Mouse (Mus musculus) intestine, embryonic 14.5 days (tissue): ENCODE data around the gene Pls1. TPM values are rescaled to one million over a fixed set of nuclear protein-coding genes. Genes with fewer than 3 reads are reported as not detected.

Source experiments
- ATAC-seq: fragments of 200-750 bp; cut with Nextera tagmentation; replicated peaks from 2 replicates; pipeline ENCODE4 v1.8.0; 2017; ENCODE audit warnings: low read depth, moderate number of reproducible peaks, moderate TSS enrichment, moderate library complexity; ENCODE audit not compliant: low FRiP score, low TSS enrichment
- DNase-seq: peaks from one replicate; pipeline ENCODE4 v3.0.0-alpha.2; 2018; ENCODE audit warnings: low spot score
- H3K27ac ChIP-seq: fragments of 300-500 bp; sonication (generic); 2 replicates; pipeline ENCODE4 v1.5.1; 2014; ENCODE audit warnings: low read depth, mild to moderate bottlenecking, control low read depth
- H3K27me3 ChIP-seq: fragments of 300-500 bp; sonication (generic); replicated peaks from 2 replicates; pipeline ENCODE4 v1.6.1; 2014; ENCODE audit warnings: low read length, control low read depth; ENCODE audit not compliant: control insufficient read depth, insufficient read depth
- H3K36me3 ChIP-seq: fragments of 300-500 bp; sonication (generic); 2 replicates; pipeline ENCODE4 v1.6.1; 2014; ENCODE audit warnings: low read length, control low read depth; ENCODE audit not compliant: control insufficient read depth, insufficient read depth
- H3K4me1 ChIP-seq: fragments of 300-500 bp; sonication (generic); replicated peaks from 2 replicates; pipeline ENCODE4 v1.6.1; 2014; ENCODE audit warnings: low read length, control low read depth, mixed read lengths; ENCODE audit not compliant: control insufficient read depth, insufficient read depth
- H3K4me2 ChIP-seq: fragments of 300-500 bp; sonication (generic); 2 replicates; pipeline ENCODE4 v1.6.1; 2014; ENCODE audit warnings: low read length
- H3K4me3 ChIP-seq: fragments of 300-500 bp; sonication (generic); 2 replicates; pipeline ENCODE4 v1.5.1; 2014; ENCODE audit warnings: low read depth, low read length, control low read depth, mixed read lengths
- H3K9ac ChIP-seq: fragments of 300-500 bp; sonication (generic); 2 replicates; pipeline ENCODE4 v1.6.1; 2014; ENCODE audit warnings: mild to moderate bottlenecking, low read length
- H3K9me3 ChIP-seq: fragments of 300-500 bp; sonication (generic); 2 replicates; pipeline ENCODE4 v1.6.1; 2016; ENCODE audit warnings: low read length, control low read depth; ENCODE audit not compliant: control insufficient read depth
- WGBS: fragments of 180-500 bp; shearing (Covaris S2); extraction: QIAGEN DNeasy Blood & Tissue Kit; methylation state at CpG from one replicate; pipeline ENCODE4 v1.1.7; 2014; 5-methylcytosine and 5-hydroxymethylcytosine counted together
- polyA plus RNA-seq: library from polyadenylated mRNA; unstranded; fragments of >200 nt; fragmentation: Nextera tagmentation; extraction: Ambion mirVana; gene quantifications from 2 replicates; pipeline ENCODE4 v1.2.1, GENCODE M21; 2014

The Pls1 gene
- 25.7 and 26.1 TPM in 2 replicates for polyA plus RNA-seq

- H3K4me1 ChIP-seq = 0 out of 2 replicates have a peak, but pooled peaks cover 5% of the 10 kb centered on the region
- peak within 1 kb of the TSS; percentile 47; the same call in 1 of the 2 replicates for H3K27ac ChIP-seq
- H3K9me3 ChIP-seq = no peaks in the 10 kb centered on the region
- peak within 1 kb of the TSS; percentile 53 for H3K9ac ChIP-seq
- ATAC-seq (peak; percentile 92), DNase-seq (peak; percentile 99)
- under 1% methylated on average over 41 of the region's 46 CpGs for WGBS
- no peaks in the 10 kb centered on the region for H3K36me3 ChIP-seq
- peak within 1 kb of the TSS; percentile 59 for H3K4me3 ChIP-seq
- H3K27me3 ChIP-seq = peaks cover 12% of the 10 kb centered on the region
- peak within 1 kb of the TSS; percentile 95 for H3K4me2 ChIP-seq
These were observed at the start of gene Pls1 for GRCm38 (mm10) chr9:95844825-95845460. Gene Pls1 (minus strand): TSS chr9:95845311.

- H3K9me3 ChIP-seq = no peaks in the 10 kb centered on the region
- no peaks in the 10 kb centered on the region for H3K27me3 ChIP-seq
- H3K4me1 ChIP-seq = no peaks in the 10 kb centered on the region
- ATAC-seq = no peak
- peaks cover 49% of the 10 kb centered on the region for H3K36me3 ChIP-seq
- no peak overlapping the region for H3K4me3 ChIP-seq
- H3K4me2 ChIP-seq = no peak overlapping the region
- DNase-seq = no peak
- WGBS = 91% methylated on average over 2 of the region's 2 CpGs
- no peak overlapping the region for H3K27ac ChIP-seq
- H3K9ac ChIP-seq = no peak overlapping the region
These were observed 37.6 kb upstream of the Pls1 start for GRCm38 (mm10) chr9:95882751-95883150.

DNA sequence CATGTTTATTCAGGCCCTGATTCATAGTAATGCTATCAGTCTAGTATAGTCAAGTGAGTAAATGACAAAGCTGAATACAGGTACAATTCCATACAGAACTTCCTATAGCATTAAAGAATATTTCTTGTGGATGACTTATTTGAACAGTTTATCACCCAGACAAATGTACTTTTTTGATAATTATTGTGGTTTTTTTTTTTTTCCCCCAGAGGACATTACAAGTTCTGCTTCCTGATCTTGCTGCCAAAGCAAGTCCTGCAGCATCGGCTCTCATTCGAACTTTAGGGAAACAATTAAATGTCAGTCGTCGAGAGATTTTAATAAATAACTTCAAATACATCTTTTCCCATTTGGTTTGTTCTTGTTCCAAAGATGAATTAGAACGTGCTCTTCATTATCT, 33.1 kb upstream of the Pls1 start:
- Histone ChIP-seq H3K4me2 (no peak overlapping the region), H3K36me3 (peaks cover 46% of the 10 kb centered on the region), H3K9ac (no peak overlapping the region), H3K4me3 (no peak overlapping the region), H3K9me3 (no peaks in the 10 kb centered on the region), H3K4me1 (no peaks in the 10 kb centered on the region), H3K27me3 (no peaks in the 10 kb centered on the region), H3K27ac (no peak overlapping the region)
- ATAC-seq (no peak), DNase-seq (no peak)
- WGBS = 79% methylated on average over 5 of the region's 5 CpGs

GRCm38 (mm10) chr9:95858027-95858570, 13.0 kb upstream of the Pls1 start:
- DNase-seq (peak; percentile 77), ATAC-seq (peak; percentile 32)
- peaks cover 8% of the 10 kb centered on the region; the same call in 1 of the 2 replicates for H3K36me3 ChIP-seq
- H3K9ac ChIP-seq = peak overlapping the region; percentile 59
- under 1% methylated on average over 31 of the region's 31 CpGs for WGBS
- H3K4me2 ChIP-seq = peak overlapping the region; percentile 79
- H3K9me3 ChIP-seq = no peaks in the 10 kb centered on the region
- peak overlapping the region; percentile 60 for H3K27ac ChIP-seq
- H3K4me1 ChIP-seq = no peaks in the 10 kb centered on the region
- peak overlapping the region; percentile 63 for H3K4me3 ChIP-seq
- no peaks in the 10 kb centered on the region for H3K27me3 ChIP-seq

GRCm38 (mm10) chr9:95857414-95858026, 12.4 kb upstream of the Pls1 start, which contains the start of gene Atr:
Gene Atr (plus strand): TSS chr9:95857597.
- Histone ChIP-seq H3K4me3 (peak within 1 kb of the TSS; percentile 63), H3K27ac (peak within 1 kb of the TSS; percentile 60), H3K27me3 (no peaks in the 10 kb centered on the region), H3K4me1 (no peaks in the 10 kb centered on the region), H3K9ac (peak within 1 kb of the TSS; percentile 59), H3K4me2 (peak within 1 kb of the TSS; percentile 79), H3K36me3 (0 out of 2 replicates have a peak, but pooled peaks cover 2% of the 10 kb centered on the region), H3K9me3 (no peaks in the 10 kb centered on the region)
- DNase-seq (peak; percentile 97), ATAC-seq (peak; percentile 90)
- WGBS = under 1% methylated on average over 69 of the region's 69 CpGs

DNA sequence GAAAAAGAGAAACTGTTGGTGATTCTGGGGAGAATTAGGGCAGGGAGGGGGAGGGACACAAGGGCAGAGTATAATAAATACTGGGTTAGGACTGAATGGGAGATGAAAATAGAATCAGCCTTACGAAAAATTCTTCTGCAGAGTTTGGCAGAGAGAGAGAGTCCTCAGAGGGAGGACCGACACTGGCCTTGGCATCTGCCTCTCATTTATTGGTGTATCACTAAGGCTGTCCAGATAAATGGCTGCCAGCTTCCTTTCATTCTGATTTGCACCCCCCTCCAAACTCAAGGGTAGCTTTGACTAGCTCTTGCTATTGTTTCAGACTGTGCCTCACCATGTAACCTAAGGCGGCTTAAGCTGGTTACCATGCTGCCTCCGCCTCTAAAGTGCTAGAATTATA, 10.9 kb upstream of the Pls1 start:
- Histone ChIP-seq H3K27me3 (no peaks in the 10 kb centered on the region), H3K9me3 (no peaks in the 10 kb centered on the region), H3K9ac (no peak overlapping the region), H3K4me1 (no peaks in the 10 kb centered on the region), H3K4me2 (no peak overlapping the region), H3K4me3 (no peak overlapping the region), H3K27ac (no peak overlapping the region), H3K36me3 (no peaks in the 10 kb centered on the region)
- ATAC-seq (no peak), DNase-seq (no peak)
- WGBS = 92% methylated on average over 4 of the region's 4 CpGs

GRCm38 (mm10) chr9:95854891-95855290, 9.8 kb upstream of the Pls1 start:
- 0 out of 2 replicates have a peak, but pooled peaks have one; percentile 10 for ATAC-seq
- Histone ChIP-seq H3K36me3 (no peaks in the 10 kb centered on the region), H3K27me3 (no peaks in the 10 kb centered on the region), H3K4me2 (no peak overlapping the region), H3K9me3 (no peaks in the 10 kb centered on the region), H3K9ac (no peak overlapping the region), H3K27ac (no peak overlapping the region), H3K4me3 (no peak overlapping the region), H3K4me1 (no peaks in the 10 kb centered on the region)
- 59% methylated on average over 2 of the region's 2 CpGs for WGBS
- DNase-seq = no peak

GRCm38 (mm10) chr9:95852896-95853295, 7.8 kb upstream of the Pls1 start:
- Histone ChIP-seq H3K27ac (no peak overlapping the region), H3K4me2 (no peak overlapping the region), H3K4me1 (no peaks in the 10 kb centered on the region), H3K4me3 (no peak overlapping the region), H3K27me3 (no peaks in the 10 kb centered on the region), H3K9me3 (no peaks in the 10 kb centered on the region), H3K36me3 (no peaks in the 10 kb centered on the region), H3K9ac (no peak overlapping the region)
- no peak for ATAC-seq
- 25% methylated on average over 4 of the region's 4 CpGs for WGBS
- peak; percentile 96 for DNase-seq
